Mouse (Mus musculus) spleen, embryonic (tissue): ENCODE results near the gene Gjb1.

Source experiments
- CTCF ChIA-PET: fragments of 350-600 bp; sonication (Branson Sonifier 250); formaldehyde crosslinking; loops from one replicate; lab custom pipeline; 2022; lab: Charles Lee

Gene Gjb1

GRCm38 (mm10) chrX:101396459-101396858, 20.3 kb downstream of the Gjb1 start:
- CTCF ChIA-PET = no interaction called here

GRCm38 (mm10) chrX:101418946-101419724, 43.0 kb downstream of the Gjb1 start:
- CTCF ChIA-PET = no interaction called here

- CTCF ChIA-PET = interaction anchor here (0.5 kb wide), 1 partner anchor 289 kb away, joined by 3 read pairs; no protein-coding TSS in a partner anchor
These were observed 43.8 kb downstream of the Gjb1 start for GRCm38 (mm10) chrX:101419725-101420699.

- CTCF ChIA-PET = interaction anchor here (0.5 kb wide), 1 partner anchor 290 kb away, joined by 3 read pairs; no protein-coding TSS in a partner anchor
These were observed 44.5 kb downstream of the Gjb1 start, which contains the start of gene Zmym3 for GRCm38 (mm10) chrX:101420700-101421095. Gene Zmym3 (minus strand): TSS chrX:101420849.

- CTCF ChIA-PET = interaction anchor here (0.6 kb wide), 1 partner anchor 8 kb away, joined by 9 read pairs; no protein-coding TSS in a partner anchor
These were observed 47.3 kb downstream of the Gjb1 start for GRCm38 (mm10) chrX:101423462-101423861.

- CTCF ChIA-PET = no interaction called here
These were observed 51.6 kb downstream of the Gjb1 start for GRCm38 (mm10) chrX:101427774-101428173.

GRCm38 (mm10) chrX:101428785-101429141, 52.6 kb downstream of the Gjb1 start:
- CTCF ChIA-PET = no interaction called here

GRCm38 (mm10) chrX:101429142-101429949, 53.2 kb downstream of the Gjb1 start, which contains the start of gene Nono:
Gene Nono (plus strand): TSS chrX:101429318.
- CTCF ChIA-PET = interaction anchor here (0.6 kb wide), 1 partner anchor 274 kb away, joined by 3 read pairs; no protein-coding TSS in a partner anchor

GRCm38 (mm10) chrX:101429976-101430375, 53.8 kb downstream of the Gjb1 start:
- CTCF ChIA-PET = interaction anchor here (0.6 kb wide), 1 partner anchor 274 kb away, joined by 3 read pairs; no protein-coding TSS in a partner anchor
